Comparison of ENCODE assay signal across 8 mouse cellular contexts in the genomic region with DNA sequence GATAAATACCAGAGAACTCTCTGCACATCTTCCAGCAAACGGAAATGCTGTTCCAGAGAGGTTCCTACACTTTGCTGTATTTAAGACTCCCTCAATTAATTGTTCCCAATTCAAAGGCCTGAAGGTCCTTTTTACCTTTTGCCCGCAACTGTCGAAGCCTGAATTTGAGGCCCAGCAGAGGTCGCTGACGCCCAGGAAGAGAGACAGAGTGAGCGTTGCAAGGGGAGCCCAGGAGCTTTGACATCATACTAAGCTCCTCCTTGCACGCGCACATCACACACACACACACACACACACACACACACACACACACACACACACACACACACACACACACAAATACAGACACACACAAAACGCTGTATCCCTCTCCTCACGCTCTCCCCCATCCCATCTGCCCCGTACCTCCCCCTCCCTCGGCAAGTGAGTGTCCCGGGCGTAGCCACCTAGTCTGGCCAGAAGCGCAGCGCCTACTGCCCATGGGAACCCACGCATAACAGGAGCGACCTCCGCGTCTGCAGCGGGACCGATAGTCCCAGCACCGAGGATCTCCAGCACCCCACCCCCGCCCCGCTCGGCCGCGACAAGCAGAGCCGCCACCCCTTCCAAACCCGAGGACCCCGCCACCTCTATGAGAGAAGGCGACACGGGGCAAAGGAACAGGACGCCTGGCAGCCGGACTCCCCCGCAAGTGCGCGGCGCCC. TPM values are rescaled to one million over a fixed set of nuclear protein-coding genes. Genes with fewer than 3 reads are reported as not detected.
DNase-seq lines count a peak whose midpoint lies in the region; ATAC-seq and TF ChIP-seq lines count a peak whose summit lies in the region.

Gene Rnf150, plus strand, starts transcription at position 316 of the 704 bp plus-strand sequence.

- intact Hi-C loops in heart, postnatal 25 days (cut with DNase I) = loop anchor here (1.0 to 5.0 kb wide), 3 partner anchors 134 to 479 kb away; no protein-coding TSS in a partner anchor

- ATAC-seq in forebrain, embryonic 15.5 days (replicated peaks) = peak; percentile 93
- ATAC-seq in neural tube, embryonic 14.5 days (ENCODE audit: low read depth) = peak; percentile 90

- H3K4me3 ChIP-seq in C2C12 (ENCODE audit: insufficient read depth, poor library complexity, severe bottlenecking) = peak within 1 kb of the TSS; percentile 59
- H3K4me3 ChIP-seq in forebrain, embryonic 15.5 days = peak within 1 kb of the TSS; percentile 95
- peak within 1 kb of the TSS; percentile 74 for H3K4me3 ChIP-seq in neural tube, embryonic 14.5 days (ENCODE audit: low read depth, low read length)

- WGBS in forebrain, embryonic 15.5 days = under 1% methylated on average over 32 of the region's 39 CpGs
- 1% methylated on average over 31 of the region's 39 CpGs for WGBS in neural tube, embryonic 14.5 days

- peak within 1 kb of the TSS; percentile 83 for H3K27ac ChIP-seq in forebrain, embryonic 15.5 days (replicated peaks)
- H3K27ac ChIP-seq in neural tube, embryonic 14.5 days (ENCODE audit: low read depth, low read length) = peak within 1 kb of the TSS; percentile 90

- peak; percentile 53 for TF ChIP-seq CTCF in C2C12 (IDR thresholded peaks at IDR 0.05; ENCODE audit: control insufficient read depth, insufficient read depth, insufficient read length)

- peaks cover 27% of the 10 kb centered on the region for H3K4me1 ChIP-seq in forebrain, embryonic 15.5 days
- H3K4me1 ChIP-seq in neural tube, embryonic 14.5 days (ENCODE audit: control insufficient read depth, insufficient read depth, low read length) = peaks cover 12% of the 10 kb centered on the region; the same call in 1 of the 2 replicates

- H3K79me2 ChIP-seq in C2C12 (ENCODE audit: control insufficient read depth, insufficient read depth) = peaks cover 32% of the 10 kb centered on the region

- H3K27me3 ChIP-seq in C2C12 (ENCODE audit: control insufficient read depth, insufficient read depth, insufficient read length) = no peaks in the 10 kb centered on the region
- H3K27me3 ChIP-seq in forebrain, embryonic 15.5 days = no peaks in the 10 kb centered on the region
- H3K27me3 ChIP-seq in neural tube, embryonic 14.5 days (ENCODE audit: control insufficient read depth, insufficient read depth, low read length) = no peaks in the 10 kb centered on the region

- peak within 1 kb of the TSS; percentile 64 for H3K4me2 ChIP-seq in forebrain, embryonic 15.5 days (replicated peaks)
- peak within 1 kb of the TSS; percentile 58 for H3K4me2 ChIP-seq in neural tube, embryonic 14.5 days (ENCODE audit: low read depth, low read length)

- DNase-seq in c-Kit-positive CD71-negative TER-119-negative erythroid progenitor cells, embryonic 14.5 days (ENCODE audit: low read depth) = peak; percentile 71
- DNase-seq in heart, postnatal 25 days (ENCODE audit: low spot score) = peak; percentile 48
- peak; percentile 74 to 90 for DNase-seq in layer of hippocampus, adult 18-20 months (ENCODE audit: low spot score in 2 of 2)
- DNase-seq in lung, adult 18-20 months = peak; percentile 78 to 80
- DNase-seq in testis, postnatal 14 days (ENCODE audit: low spot score) = peak; percentile 62

- no peaks in the 10 kb centered on the region for H3K9me3 ChIP-seq in forebrain, embryonic 15.5 days
- H3K9me3 ChIP-seq in neural tube, embryonic 14.5 days (ENCODE audit: control insufficient read depth, low read length) = no peaks in the 10 kb centered on the region

- H3K9ac ChIP-seq in forebrain, embryonic 15.5 days (replicated peaks) = peak within 1 kb of the TSS; percentile 79
- H3K9ac ChIP-seq in neural tube, embryonic 14.5 days (replicated peaks; ENCODE audit: low read depth, low read length) = peak within 1 kb of the TSS; percentile 93

- peak within 1 kb of the TSS; percentile 68 for H3ac ChIP-seq in C2C12 (ENCODE audit: control insufficient read depth, insufficient read length, low read depth)

- H3K36me3 ChIP-seq in C2C12 (ENCODE audit: control insufficient read depth, insufficient read depth) = no peaks in the 10 kb centered on the region
- H3K36me3 ChIP-seq in forebrain, embryonic 15.5 days = no peaks in the 10 kb centered on the region
- no peaks in the 10 kb centered on the region for H3K36me3 ChIP-seq in neural tube, embryonic 14.5 days (ENCODE audit: control insufficient read depth, insufficient read depth, low read length)

- H3K79me3 ChIP-seq in C2C12 (ENCODE audit: low read depth) = peaks cover 10% of the 10 kb centered on the region

TF ChIP-seq in C2C12, 6 proteins besides CTCF, POLR2A, EP300 and RAD21:
- TF ChIP-seq FOSL1 (IDR thresholded peaks at IDR 0.05; ENCODE audit: insufficient read depth, low read length, poor library complexity, severe bottlenecking) = no peak
- TF ChIP-seq MYOD1 (IDR thresholded peaks at IDR 0.05; ENCODE audit: control insufficient read depth, insufficient read length, low read depth) = no peak
- TF ChIP-seq MYOG (IDR thresholded peaks at IDR 0.05; ENCODE audit: control insufficient read depth, extremely low read depth, insufficient read length) = no peak
- TF ChIP-seq USF1 (IDR thresholded peaks at IDR 0.05; ENCODE audit: low read depth) = no peak
- TF ChIP-seq MAX (IDR thresholded peaks at IDR 0.05) = no peak
- TF ChIP-seq CEBPB (IDR thresholded peaks at IDR 0.05; ENCODE audit: low read depth) = no peak

RNA-seq across cellular contexts. Expression of gene Rnf150, which starts in this region (rescaled TPM):
- polyA plus RNA-seq in C2C12 (2012; fragmentation: generic; extraction: Trizol) = 3.5 TPM
- 1.8 TPM in 2 replicates for polyA plus RNA-seq in forebrain, embryonic 15.5 days (2015; fragmentation: Nextera tagmentation; extraction: Ambion mirVana)
- 10 to 100 TPM; 12.3 to 14.2 TPM for total RNA-seq in heart, postnatal 25 days (2021)
- 10 to 100 TPM; 47.6 to 49.8 TPM for total RNA-seq in layer of hippocampus, adult 18-20 months (2021)
- 3.2 and 3.8 TPM in 2 replicates for polyA plus RNA-seq in neural tube, embryonic 14.5 days (2014; fragmentation: Nextera tagmentation; extraction: Ambion mirVana)

Comparison
In these comparisons a context has a peak if more than half of its experiments do, and no peak if none do; other contexts are left out.
1. Peak in every context shown above with its lines: DNase-seq, ATAC-seq, H3K4me3 ChIP-seq and H3K27ac ChIP-seq.